Mouse (Mus musculus) adrenal gland, adult 18-20 months (tissue): ENCODE results near the gene Pepd. TPM values are rescaled to one million over a fixed set of nuclear protein-coding genes. Genes with fewer than 3 reads are reported as not detected.

Experiments
- DNase-seq, 2 experiments: peaks; one replicate each; pipeline ENCODE4 v3.0.0; 2021 to 2022; ENCODE audit warnings: low spot score in 2 of 2
- long read RNA-seq, 2 experiments: library from polyadenylated mRNA; stranded (forward); transcript quantifications; one replicate each; pipeline ENCODE4 v2.0.0; 2021
- total RNA-seq, 2 experiments: library from RNA; stranded (reverse); gene quantifications; 1 replicate in 1 of 2; 2 replicates in 1 of 2; pipeline ENCODE4 v1.2.3; 2021

Gene Pepd
- total RNA-seq: 100 to 1,000 TPM; 103 to 126 TPM
- long read RNA-seq, experiment 1, transcript Pepd-202 (3 exons, 1,043 nt): minor isoform, 14 of 88 reads
- long read RNA-seq, experiment 1, transcript Pepd-201 (15 exons, 1,881 nt): major isoform, 64 of 88 reads
- long read RNA-seq, experiment 1, partial matches to known transcripts: 0 of 88 reads
- long read RNA-seq, experiment 1, other reads (novel, unspliced or antisense): 9 of 88 reads
- long read RNA-seq, experiment 2, transcript Pepd-202 (3 exons, 1,043 nt): minor isoform, 147 of 505 reads
- long read RNA-seq, experiment 2, transcript Pepd-201 (15 exons, 1,881 nt): major isoform, 319 of 505 reads
- long read RNA-seq, experiment 2, partial matches to known transcripts: 21 of 505 reads
- long read RNA-seq, experiment 2, other reads (novel, unspliced or antisense): 17 of 505 reads

GRCm38 (mm10) chr7:34911919-34912897 lies at the start of gene Pepd:
Gene Pepd, plus strand, starts transcription at chr7:34912379.
- peak; percentile 77 for DNase-seq

- DNase-seq: no peak
Measured at GRCm38 (mm10) chr7:34867289-34867688, 44.9 kb upstream of the Pepd start.

DNA sequence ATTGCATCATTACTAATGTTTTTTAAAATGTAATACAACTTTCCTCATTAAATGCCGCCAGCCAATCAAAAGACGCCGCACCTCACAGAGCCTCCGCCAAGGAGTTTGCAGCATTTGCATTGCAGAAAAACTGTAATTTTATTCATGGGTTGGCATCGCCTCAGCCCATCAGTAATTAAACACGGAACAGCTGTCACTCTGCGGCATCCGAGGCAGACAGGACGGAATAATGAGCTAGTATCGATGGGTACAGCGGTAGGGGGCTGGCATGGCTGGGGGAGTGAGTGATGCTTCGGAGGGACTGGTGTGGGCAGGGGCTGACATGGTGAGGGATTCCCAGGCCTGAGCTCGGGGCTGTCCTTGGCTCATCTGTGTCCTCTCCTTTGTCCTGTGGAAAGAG lies 42.5 kb upstream of the Pepd start:
- no peak for DNase-seq

DNA sequence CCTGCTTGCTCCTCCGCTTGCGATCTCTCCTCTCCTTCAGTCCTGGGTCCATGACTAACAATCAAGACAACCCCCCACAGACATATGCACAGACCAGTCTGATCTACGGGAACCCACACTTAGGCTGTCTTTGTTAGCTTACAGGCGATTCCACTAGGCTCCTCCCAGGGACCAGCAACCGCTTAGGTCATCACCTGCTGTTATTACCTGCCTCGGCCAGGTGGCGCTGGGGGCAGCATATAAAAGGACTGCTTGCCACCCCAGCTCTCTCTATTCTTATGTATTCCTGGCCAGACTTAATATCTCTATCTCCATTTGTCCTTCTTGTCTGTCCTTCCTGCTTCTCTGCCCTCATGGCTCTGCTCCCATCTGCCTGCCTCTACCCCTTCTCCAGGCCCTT lies 35.4 kb upstream of the Pepd start:
- no peak for DNase-seq

GRCm38 (mm10) chr7:34877820-34878219 lies 34.4 kb upstream of the Pepd start:
- DNase-seq: no peak

DNA sequence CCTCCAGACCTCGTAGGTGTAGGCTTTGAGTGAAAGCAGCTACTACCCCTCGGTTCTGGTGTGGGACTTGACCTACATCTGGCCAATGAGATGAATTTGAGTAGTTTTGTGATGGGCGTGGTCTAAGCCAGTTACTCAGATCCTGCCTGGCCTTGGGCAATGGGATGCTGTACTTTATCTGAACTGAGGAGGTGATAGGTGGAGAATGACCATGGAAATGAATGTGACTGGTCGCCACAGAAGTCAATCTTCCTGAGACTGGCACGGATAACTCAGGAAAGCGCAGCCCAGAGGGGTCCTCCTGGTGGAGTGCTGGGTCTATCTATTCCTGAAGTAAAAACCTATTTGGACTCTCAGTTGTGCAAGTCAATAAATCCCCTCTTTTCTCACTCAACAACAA lies 23.7 kb upstream of the Pepd start:
- DNase-seq: no peak

- DNase-seq: no peak
Measured at GRCm38 (mm10) chr7:34888891-34889290, 23.3 kb upstream of the Pepd start.

- no peak for DNase-seq
Measured at GRCm38 (mm10) chr7:34892845-34893244, 19.3 kb upstream of the Pepd start.

- DNase-seq: no peak
Measured at GRCm38 (mm10) chr7:34896461-34896860, 15.7 kb upstream of the Pepd start.

DNA sequence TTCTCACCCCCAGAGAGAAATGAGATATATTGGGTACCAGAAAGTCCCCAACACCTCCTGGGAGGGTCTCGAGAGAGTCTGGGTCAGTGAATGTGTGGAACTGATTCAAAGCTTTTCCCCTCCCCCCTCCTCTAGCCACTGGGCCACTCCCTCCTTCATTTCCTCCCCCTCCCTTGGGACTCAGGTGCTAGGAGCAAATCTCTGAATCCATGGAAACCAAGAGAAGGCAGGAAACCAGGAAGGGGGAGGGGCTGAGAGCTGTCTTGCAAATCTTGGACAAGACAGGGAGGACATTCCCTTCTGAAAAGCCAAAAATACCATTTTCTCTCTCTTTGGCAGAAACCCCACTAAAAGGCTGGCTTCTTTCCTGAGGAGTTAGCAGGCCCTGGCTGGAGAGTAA lies 15.1 kb upstream of the Pepd start:
- DNase-seq: no peak

- no peak for DNase-seq
Measured at GRCm38 (mm10) chr7:34910096-34911066, 1.8 kb upstream of the Pepd start.

DNA sequence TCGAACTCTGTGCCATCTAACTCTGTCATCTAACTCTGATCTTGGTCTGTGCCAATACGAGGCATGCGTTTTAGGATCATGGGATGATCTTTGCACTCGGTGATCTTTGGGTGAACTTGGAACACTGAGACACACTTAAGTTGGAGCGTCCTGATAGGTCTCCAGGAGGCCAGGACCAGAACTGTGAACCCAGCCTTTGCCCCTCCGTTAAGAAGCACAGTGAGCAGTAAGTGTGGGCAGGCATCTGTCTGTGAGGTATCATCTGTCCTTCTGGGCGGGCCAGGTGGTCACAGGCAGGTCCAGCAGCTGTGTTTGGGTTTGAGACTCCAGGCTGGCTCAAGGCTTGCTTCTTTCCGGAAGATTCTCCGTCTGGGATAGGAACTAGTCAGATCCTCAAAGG lies 1.8 kb downstream of the Pepd start:
- DNase-seq: no peak

- no peak for DNase-seq
Measured at GRCm38 (mm10) chr7:34915555-34915954, 3.4 kb downstream of the Pepd start.

DNA sequence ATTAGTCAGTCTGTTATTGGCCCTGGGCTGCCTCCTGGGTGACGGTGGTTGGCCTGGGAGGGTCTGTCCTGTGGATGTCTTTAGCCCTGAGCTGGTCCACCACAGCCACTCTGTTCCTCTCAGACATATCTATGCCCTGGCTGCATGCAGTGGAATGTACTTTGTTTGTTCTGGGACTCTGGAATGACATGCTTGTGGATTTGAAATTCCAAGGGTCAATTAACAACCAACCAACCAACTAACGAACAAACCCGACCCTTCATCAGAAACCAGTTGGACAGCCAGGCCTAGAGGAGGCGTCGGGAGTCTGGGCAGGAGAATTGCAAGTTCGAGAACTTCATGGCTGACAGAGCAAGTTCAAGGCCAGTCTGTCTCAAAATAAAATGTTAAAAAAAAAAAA lies 5.4 kb downstream of the Pepd start:
- DNase-seq: no peak

DNA sequence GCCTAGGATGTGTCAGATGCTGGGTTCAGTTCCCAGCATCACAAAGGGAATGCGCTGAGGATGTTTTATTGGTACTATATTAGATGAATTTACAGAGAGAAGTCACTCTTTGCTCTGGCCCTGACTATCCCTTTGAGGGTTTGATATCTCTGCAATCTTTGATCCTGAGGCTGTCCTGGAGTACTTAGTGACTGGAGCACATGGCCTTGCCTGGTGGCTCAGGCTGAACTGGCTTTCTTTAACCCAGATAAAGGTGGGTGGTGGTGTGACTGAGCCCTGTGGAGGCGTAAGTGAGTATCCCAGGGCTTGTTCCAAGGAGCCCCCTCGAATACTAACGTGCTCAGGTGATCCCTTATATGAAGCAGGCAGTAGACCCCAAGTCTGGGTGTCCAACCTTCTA lies 5.8 kb downstream of the Pepd start:
- no peak for DNase-seq

- DNase-seq: no peak
Measured at GRCm38 (mm10) chr7:34918416-34918815, 6.2 kb downstream of the Pepd start.

- no peak for DNase-seq
Measured at GRCm38 (mm10) chr7:34919054-34919453, 6.9 kb downstream of the Pepd start.

GRCm38 (mm10) chr7:34919809-34920208 lies 7.6 kb downstream of the Pepd start:
- peak; percentile 40 to 46 for DNase-seq

DNA sequence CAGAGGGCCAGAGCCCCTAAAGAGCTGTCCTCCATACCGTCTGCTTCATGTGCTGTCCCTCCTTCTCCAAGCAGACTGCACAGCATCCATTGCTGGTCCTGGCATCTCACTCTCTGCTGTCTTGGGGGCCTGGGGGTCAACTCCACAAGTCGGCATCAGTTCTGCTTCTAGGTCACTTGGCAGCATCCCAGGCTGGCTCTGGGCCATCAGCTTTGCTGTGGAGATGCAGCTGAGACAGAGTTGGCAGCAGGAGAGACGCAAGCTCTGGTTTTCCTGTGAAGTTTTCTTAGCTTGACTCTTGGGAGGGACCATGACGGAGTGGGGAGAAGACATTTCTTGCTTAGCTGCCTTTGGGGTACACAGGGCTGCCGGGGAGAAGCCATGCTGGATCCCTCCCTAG lies 13.0 kb downstream of the Pepd start:
- DNase-seq: peak; percentile 51 to 52

DNA sequence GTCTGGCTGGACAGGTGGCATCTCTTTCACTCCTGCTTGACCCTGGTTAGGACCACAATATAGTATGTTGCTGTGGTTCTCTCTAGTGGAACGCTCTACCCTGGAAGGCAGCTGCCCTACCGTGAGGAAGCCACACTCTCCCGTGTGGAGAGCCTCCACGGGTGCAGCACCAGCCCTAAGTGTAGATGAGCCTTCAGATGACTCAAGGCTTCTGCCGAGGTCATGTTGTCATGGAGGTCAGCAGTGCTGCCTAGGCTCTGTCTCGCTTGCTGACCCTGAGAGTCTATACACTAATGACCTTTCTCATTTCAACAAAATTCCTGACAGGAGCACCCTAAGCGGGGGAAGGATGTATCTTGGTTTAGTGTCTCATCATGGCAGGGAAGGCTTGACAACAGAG lies 13.8 kb downstream of the Pepd start:
- DNase-seq: peak in 1 of 2 experiments; percentile 24
